Mouse (Mus musculus): ENCODE data around the gene Emc10.

The Emc10 gene

GRCm38 (mm10) chr7:44526414-44527154 lies 30.3 kb upstream of the Emc10 start:
- in situ Hi-C loops (cut with MboI; ENCODE audit: low sequenced_read_pairs) = no loop called here

GRCm38 (mm10) chr7:44525126-44525832 lies 28.9 kb upstream of the Emc10 start:
- in situ Hi-C loops (cut with MboI; ENCODE audit: low sequenced_read_pairs) = no loop called here

- in situ Hi-C loops (cut with MboI; ENCODE audit: low sequenced_read_pairs) = loop anchor here (25.0 kb wide), 1 partner anchor 113 kb away; no protein-coding TSS in a partner anchor
These were observed 28.2 kb upstream of the Emc10 start, which contains the start of gene Mybpc2 for GRCm38 (mm10) chr7:44524502-44524901. TSS of gene Mybpc2 (minus strand) at chr7:44524656.

GRCm38 (mm10) chr7:44523056-44523455 lies 26.7 kb upstream of the Emc10 start:
- in situ Hi-C loops (cut with MboI; ENCODE audit: low sequenced_read_pairs) = loop anchor here (25.0 kb wide), 1 partner anchor 114 kb away; no protein-coding TSS in a partner anchor

GRCm38 (mm10) chr7:44521710-44522109 lies 25.4 kb upstream of the Emc10 start:
- in situ Hi-C loops (cut with MboI; ENCODE audit: low sequenced_read_pairs) = loop anchor here (25.0 kb wide), 1 partner anchor 116 kb away; no protein-coding TSS in a partner anchor

GRCm38 (mm10) chr7:44520990-44521389 lies 24.7 kb upstream of the Emc10 start:
- in situ Hi-C loops (cut with MboI; ENCODE audit: low sequenced_read_pairs) = loop anchor here (25.0 kb wide), 1 partner anchor 116 kb away; no protein-coding TSS in a partner anchor

GRCm38 (mm10) chr7:44519240-44519913 lies 23.0 kb upstream of the Emc10 start:
- in situ Hi-C loops (cut with MboI; ENCODE audit: low sequenced_read_pairs) = loop anchor here (25.0 kb wide), 1 partner anchor 118 kb away; no protein-coding TSS in a partner anchor

- in situ Hi-C loops (cut with MboI; ENCODE audit: low sequenced_read_pairs) = loop anchor here (25.0 kb wide), 1 partner anchor 130 kb away; no protein-coding TSS in a partner anchor
These were observed 11.2 kb upstream of the Emc10 start for GRCm38 (mm10) chr7:44507491-44507890.

- in situ Hi-C loops (cut with MboI; ENCODE audit: low sequenced_read_pairs) = loop anchor here (25.0 kb wide), 1 partner anchor 136 kb away; no protein-coding TSS in a partner anchor
These were observed 5.3 kb upstream of the Emc10 start for GRCm38 (mm10) chr7:44501563-44502115.

- in situ Hi-C loops (cut with MboI; ENCODE audit: low sequenced_read_pairs) = loop anchor here (25.0 kb wide), 1 partner anchor 137 kb away; no protein-coding TSS in a partner anchor
These were observed 3.7 kb upstream of the Emc10 start for GRCm38 (mm10) chr7:44500046-44500445.

- in situ Hi-C loops (cut with MboI; ENCODE audit: low sequenced_read_pairs) = no loop called here
These were observed 2.6 kb upstream of the Emc10 start for GRCm38 (mm10) chr7:44498922-44499321.

GRCm38 (mm10) chr7:44497361-44498055 lies 1.2 kb upstream of the Emc10 start:
- in situ Hi-C loops (cut with MboI; ENCODE audit: low sequenced_read_pairs) = no loop called here

- in situ Hi-C loops (cut with MboI; ENCODE audit: low sequenced_read_pairs) = no loop called here
These were observed 411 bp upstream of the Emc10 start for GRCm38 (mm10) chr7:44496771-44497109.

GRCm38 (mm10) chr7:44495086-44495485 lies 1.2 kb downstream of the Emc10 start:
- in situ Hi-C loops (cut with MboI; ENCODE audit: low sequenced_read_pairs) = no loop called here

- in situ Hi-C loops (cut with MboI; ENCODE audit: low sequenced_read_pairs) = no loop called here
These were observed 1.6 kb downstream of the Emc10 start for GRCm38 (mm10) chr7:44494681-44495080.

GRCm38 (mm10) chr7:44492166-44492826 lies 4.0 kb downstream of the Emc10 start:
- in situ Hi-C loops (cut with MboI; ENCODE audit: low sequenced_read_pairs) = no loop called here

GRCm38 (mm10) chr7:44491391-44491790 lies 4.9 kb downstream of the Emc10 start:
- in situ Hi-C loops (cut with MboI; ENCODE audit: low sequenced_read_pairs) = no loop called here

GRCm38 (mm10) chr7:44490281-44490680 lies 6.0 kb downstream of the Emc10 start:
- in situ Hi-C loops (cut with MboI; ENCODE audit: low sequenced_read_pairs) = no loop called here

- in situ Hi-C loops (cut with MboI; ENCODE audit: low sequenced_read_pairs) = no loop called here
These were observed 7.8 kb downstream of the Emc10 start for GRCm38 (mm10) chr7:44488545-44488944.

GRCm38 (mm10) chr7:44487936-44488335 lies 8.4 kb downstream of the Emc10 start:
- in situ Hi-C loops (cut with MboI; ENCODE audit: low sequenced_read_pairs) = no loop called here

All from CH12F3 (cell line).